Mouse (Mus musculus): Measurements from ENCODE around the gene Lzic.

DNA sequence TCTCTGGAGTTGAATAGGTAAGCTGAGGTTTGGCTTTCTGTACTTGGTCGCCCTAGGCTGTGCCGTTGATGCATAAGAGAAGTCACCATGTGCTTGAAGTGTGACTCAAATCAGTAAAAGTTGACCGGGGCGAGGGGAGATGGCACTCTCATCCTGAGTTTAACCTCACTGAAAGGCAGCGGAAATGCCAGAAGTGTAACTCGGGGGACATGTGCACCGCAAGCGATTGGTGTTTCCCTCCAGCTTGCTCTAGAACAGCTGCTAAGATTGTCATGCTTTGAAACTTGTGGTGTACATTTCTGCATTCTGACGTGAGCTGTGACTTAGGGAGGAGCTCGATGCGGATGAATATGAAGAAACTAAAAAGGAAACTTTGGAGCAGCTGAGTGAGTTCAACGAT is 2.7 kb downstream of the Lzic start:
- TF ChIP-seq CTCF (IDR thresholded peaks at IDR 0.05) (no peak), EP300 (IDR thresholded peaks at IDR 0.05) (no peak)

All from lung, postnatal 0 days (tissue).